Mouse (Mus musculus): ENCODE data around the gene Gm10283. TPM values are rescaled to one million over a fixed set of nuclear protein-coding genes. Genes with fewer than 3 reads are reported as not detected.

Gene Gm10283
- polyA plus RNA-seq, 1 experiment: not detected

DNA sequence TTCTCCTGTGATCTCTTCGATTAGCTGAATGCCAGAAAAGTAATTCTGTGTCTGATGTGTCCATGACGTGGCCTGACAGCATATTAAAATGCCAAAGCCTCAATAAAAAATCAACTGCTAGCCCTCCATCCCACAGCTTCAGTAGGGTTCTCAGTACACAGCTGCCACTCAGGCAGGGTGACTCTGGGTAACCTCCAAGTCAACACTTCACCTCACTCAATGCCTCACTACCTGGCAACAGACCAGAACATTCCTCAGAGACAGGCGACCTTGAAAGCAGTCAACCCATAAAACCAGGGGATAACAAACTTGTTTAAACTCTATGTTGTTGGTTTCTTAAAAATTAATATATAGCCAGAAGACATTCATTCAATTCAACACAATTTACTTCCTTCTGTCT is 10.5 kb downstream of the Gm10283 start:
- DNase-seq: no peak
- no peaks in the 10 kb centered on the region for H3K4me1 ChIP-seq (replicated peaks; ENCODE audit: control insufficient read depth, insufficient read depth, low read length)
- H3K27me3 ChIP-seq (ENCODE audit: control insufficient read depth, insufficient read depth, low read length): no peaks in the 10 kb centered on the region
- no peak overlapping the region for H3K4me3 ChIP-seq (ENCODE audit: control insufficient read depth, insufficient read depth, low read length)
- no peak overlapping the region for H3K27ac ChIP-seq (ENCODE audit: control insufficient read depth, insufficient read depth, low read length)
- no peaks in the 10 kb centered on the region for H3K36me3 ChIP-seq (ENCODE audit: control insufficient read depth, insufficient read depth, low read length)
- TF ChIP-seq POLR2A (IDR thresholded peaks at IDR 0.05; ENCODE audit: control insufficient read depth, extremely low read depth, insufficient read depth, low read length, poor library complexity): no peak
- no peak for TF ChIP-seq CTCF (IDR thresholded peaks at IDR 0.05; ENCODE audit: borderline replicate concordance, control insufficient read depth, extremely low read depth, insufficient read depth, low read length, poor library complexity)
- WGBS: 85% methylated on average over 3 of the region's 3 CpGs

DNA sequence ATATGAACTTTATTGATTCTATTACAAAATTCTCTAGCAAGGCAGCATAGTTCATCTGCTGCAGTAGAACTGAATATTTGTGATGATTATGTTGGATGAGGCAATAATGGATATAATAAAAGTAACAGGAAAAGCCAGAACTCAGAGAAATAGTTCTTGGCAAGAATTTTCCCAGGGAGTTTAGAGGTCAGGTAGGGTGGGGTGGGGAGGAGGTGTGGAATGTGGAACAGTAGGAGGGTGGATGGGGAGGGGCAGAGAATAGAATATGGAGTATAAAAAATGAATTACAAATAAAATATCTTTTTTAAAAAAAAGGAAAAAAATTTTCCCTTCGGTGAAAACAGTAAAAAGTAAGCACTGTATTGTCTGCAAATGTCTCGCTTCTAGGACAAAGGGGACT is 11.1 kb downstream of the Gm10283 start:
- H3K27ac ChIP-seq (ENCODE audit: control insufficient read depth, insufficient read depth, low read length): no peak overlapping the region
- H3K36me3 ChIP-seq (ENCODE audit: control insufficient read depth, insufficient read depth, low read length): no peaks in the 10 kb centered on the region
- no peak for TF ChIP-seq CTCF (IDR thresholded peaks at IDR 0.05; ENCODE audit: borderline replicate concordance, control insufficient read depth, extremely low read depth, insufficient read depth, low read length, poor library complexity)
- no peak for TF ChIP-seq POLR2A (IDR thresholded peaks at IDR 0.05; ENCODE audit: control insufficient read depth, extremely low read depth, insufficient read depth, low read length, poor library complexity)
- no peak overlapping the region for H3K4me3 ChIP-seq (ENCODE audit: control insufficient read depth, insufficient read depth, low read length)
- no peaks in the 10 kb centered on the region for H3K4me1 ChIP-seq (replicated peaks; ENCODE audit: control insufficient read depth, insufficient read depth, low read length)
- 96% methylated on average over 2 of the region's 2 CpGs for WGBS
- DNase-seq: no peak
- H3K27me3 ChIP-seq (ENCODE audit: control insufficient read depth, insufficient read depth, low read length): no peaks in the 10 kb centered on the region

DNA sequence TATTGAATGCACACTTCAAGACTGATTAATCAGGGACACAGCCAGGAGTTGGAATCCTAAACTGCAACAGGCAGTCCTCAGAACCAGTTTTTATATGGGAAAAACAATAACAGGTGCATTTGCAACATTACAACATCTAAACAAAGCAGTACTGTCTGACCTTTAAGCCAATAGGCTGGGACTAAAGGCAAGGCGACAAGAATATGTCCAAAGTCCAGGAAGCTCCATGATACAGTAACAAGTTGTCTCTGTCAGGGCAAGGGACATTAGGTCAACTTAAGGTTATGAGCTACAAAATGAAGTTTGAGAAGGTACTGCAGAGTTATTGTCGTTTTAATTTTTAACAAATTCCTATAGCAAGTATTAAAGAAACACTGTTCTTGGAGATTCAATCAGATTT is 12.9 kb downstream of the Gm10283 start:
- H3K27ac ChIP-seq (ENCODE audit: control insufficient read depth, insufficient read depth, low read length): no peak overlapping the region
- H3K4me3 ChIP-seq (ENCODE audit: control insufficient read depth, insufficient read depth, low read length): no peak overlapping the region
- no peaks in the 10 kb centered on the region for H3K4me1 ChIP-seq (replicated peaks; ENCODE audit: control insufficient read depth, insufficient read depth, low read length)
- DNase-seq: no peak
- H3K36me3 ChIP-seq (ENCODE audit: control insufficient read depth, insufficient read depth, low read length): no peaks in the 10 kb centered on the region
- no peaks in the 10 kb centered on the region for H3K27me3 ChIP-seq (ENCODE audit: control insufficient read depth, insufficient read depth, low read length)
- TF ChIP-seq POLR2A (IDR thresholded peaks at IDR 0.05; ENCODE audit: control insufficient read depth, extremely low read depth, insufficient read depth, low read length, poor library complexity) (no peak), CTCF (IDR thresholded peaks at IDR 0.05; ENCODE audit: borderline replicate concordance, control insufficient read depth, extremely low read depth, insufficient read depth, low read length, poor library complexity) (no peak)
- WGBS: 83% methylated on average over 2 of the region's 2 CpGs

DNA sequence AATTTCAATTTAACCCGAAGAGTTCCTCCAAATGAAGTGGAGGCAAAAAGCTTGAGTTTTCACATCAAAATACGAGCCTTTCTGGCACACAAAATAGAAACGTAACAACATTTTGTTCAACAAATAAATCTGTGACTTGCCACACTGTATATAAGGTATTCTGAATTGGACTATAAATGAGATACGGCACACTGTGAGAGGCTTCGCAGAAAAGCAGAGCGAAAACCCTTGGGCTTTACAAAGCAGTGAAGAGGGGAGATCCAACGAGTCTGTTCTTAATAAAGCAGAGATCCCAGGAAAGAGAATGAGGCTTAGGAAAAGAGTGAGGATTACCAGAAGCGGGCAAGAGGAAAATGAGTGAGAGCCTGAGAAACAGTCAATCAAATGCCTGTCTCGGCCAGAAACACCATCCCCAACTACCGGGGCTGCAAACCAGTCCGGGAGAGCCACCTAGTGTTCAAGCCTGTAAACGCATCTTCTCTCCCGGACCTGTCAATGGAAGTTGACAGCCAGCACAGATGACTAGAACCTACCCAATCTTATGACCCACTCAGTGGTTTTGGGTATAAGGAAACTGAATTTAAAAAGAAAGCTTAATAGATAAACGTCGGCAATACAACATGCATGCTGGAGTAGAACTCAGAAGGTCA is 36.2 kb downstream of the Gm10283 start:
- TF ChIP-seq CTCF (IDR thresholded peaks at IDR 0.05; ENCODE audit: borderline replicate concordance, control insufficient read depth, extremely low read depth, insufficient read depth, low read length, poor library complexity): no peak
- TF ChIP-seq POLR2A (IDR thresholded peaks at IDR 0.05; ENCODE audit: control insufficient read depth, extremely low read depth, insufficient read depth, low read length, poor library complexity): no peak
- 41% methylated on average over 15 of the region's 15 CpGs for whole genome bisulfite sequencing
- no peak overlapping the region for H3K27ac ChIP-seq (ENCODE audit: control insufficient read depth, insufficient read depth, low read length)
- no peaks in the 10 kb centered on the region for H3K36me3 ChIP-seq (ENCODE audit: control insufficient read depth, insufficient read depth, low read length)
- H3K4me3 ChIP-seq (ENCODE audit: control insufficient read depth, insufficient read depth, low read length): no peak overlapping the region
- H3K27me3 ChIP-seq (ENCODE audit: control insufficient read depth, insufficient read depth, low read length): no peaks in the 10 kb centered on the region
- DNase-seq: peak; percentile 2
- no peaks in the 10 kb centered on the region for H3K4me1 ChIP-seq (replicated peaks; ENCODE audit: control insufficient read depth, insufficient read depth, low read length)

DNA sequence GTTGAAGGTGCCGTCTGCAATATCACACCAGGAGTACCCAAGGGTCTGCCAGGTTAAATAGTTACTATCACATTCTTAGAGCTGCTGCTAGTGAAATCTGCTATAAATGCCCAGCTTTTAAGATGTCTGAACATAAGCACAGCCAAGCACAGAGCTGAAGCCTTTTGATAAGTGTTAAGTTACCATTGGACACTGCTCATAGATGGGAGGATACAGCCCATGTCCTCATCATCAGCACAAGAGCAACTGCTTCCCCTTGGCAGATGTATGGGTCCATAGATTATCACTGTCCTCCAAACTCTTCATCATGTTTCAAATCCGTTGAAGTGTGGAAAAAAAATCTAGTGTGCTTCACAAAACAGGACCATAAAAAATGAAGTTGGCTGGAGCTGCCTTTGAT is 53.7 kb downstream of the Gm10283 start:
- Histone ChIP-seq H3K27me3 (ENCODE audit: control insufficient read depth, insufficient read depth, low read length) (no peaks in the 10 kb centered on the region), H3K4me1 (replicated peaks; ENCODE audit: control insufficient read depth, insufficient read depth, low read length) (no peaks in the 10 kb centered on the region), H3K27ac (ENCODE audit: control insufficient read depth, insufficient read depth, low read length) (no peak overlapping the region), H3K4me3 (ENCODE audit: control insufficient read depth, insufficient read depth, low read length) (no peak overlapping the region), H3K36me3 (ENCODE audit: control insufficient read depth, insufficient read depth, low read length) (no peaks in the 10 kb centered on the region)
- WGBS: 85% methylated on average over 2 of the region's 2 CpGs
- no peak for DNase-seq
- TF ChIP-seq CTCF (IDR thresholded peaks at IDR 0.05; ENCODE audit: borderline replicate concordance, control insufficient read depth, extremely low read depth, insufficient read depth, low read length, poor library complexity) (no peak), POLR2A (IDR thresholded peaks at IDR 0.05; ENCODE audit: control insufficient read depth, extremely low read depth, insufficient read depth, low read length, poor library complexity) (no peak)

DNA sequence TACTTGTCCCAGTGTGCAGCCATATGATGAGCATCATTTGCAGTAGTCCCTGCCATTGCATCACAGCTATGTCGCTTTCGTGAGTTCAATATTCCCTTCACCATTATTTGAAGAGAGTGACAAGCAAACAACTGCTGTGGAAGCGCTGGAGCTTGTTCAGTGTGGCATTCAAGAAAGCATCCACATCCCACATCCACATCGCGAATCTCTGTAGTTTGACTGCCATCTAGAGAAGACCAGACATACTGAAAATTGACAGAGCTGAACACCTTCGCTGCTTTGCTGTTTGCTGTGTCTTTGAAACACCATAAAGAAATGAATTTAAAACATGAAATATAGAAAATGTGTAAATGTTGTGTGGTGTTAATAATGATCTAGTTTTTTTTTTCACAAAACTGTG is 58.0 kb downstream of the Gm10283 start:
- Histone ChIP-seq H3K36me3 (ENCODE audit: control insufficient read depth, insufficient read depth, low read length) (no peaks in the 10 kb centered on the region), H3K4me3 (ENCODE audit: control insufficient read depth, insufficient read depth, low read length) (no peak overlapping the region), H3K27me3 (ENCODE audit: control insufficient read depth, insufficient read depth, low read length) (no peaks in the 10 kb centered on the region), H3K4me1 (replicated peaks; ENCODE audit: control insufficient read depth, insufficient read depth, low read length) (no peaks in the 10 kb centered on the region), H3K27ac (ENCODE audit: control insufficient read depth, insufficient read depth, low read length) (no peak overlapping the region)
- no peak for DNase-seq
- TF ChIP-seq CTCF (IDR thresholded peaks at IDR 0.05; ENCODE audit: borderline replicate concordance, control insufficient read depth, extremely low read depth, insufficient read depth, low read length, poor library complexity) (no peak), POLR2A (IDR thresholded peaks at IDR 0.05; ENCODE audit: control insufficient read depth, extremely low read depth, insufficient read depth, low read length, poor library complexity) (no peak)
- 84% methylated on average over 6 of the region's 6 CpGs for WGBS

DNA sequence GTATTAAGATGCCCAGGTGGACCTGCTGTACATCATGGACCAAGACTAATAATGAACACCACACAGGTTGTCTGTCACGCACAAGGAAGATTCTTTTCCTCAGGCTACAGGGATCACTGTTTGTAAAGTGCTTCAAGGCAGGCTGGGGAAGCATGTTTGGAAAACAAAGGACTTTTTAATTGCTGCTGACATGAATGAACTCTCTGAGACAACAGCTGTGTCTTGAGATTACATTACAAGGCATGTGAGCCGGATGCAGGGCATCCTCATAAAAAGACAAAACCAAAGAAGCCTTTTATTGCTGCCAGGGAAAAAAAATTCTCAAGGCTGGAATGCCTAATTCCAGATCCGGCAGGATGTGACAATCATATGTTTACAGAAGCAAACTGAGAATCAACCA is 64.4 kb downstream of the Gm10283 start:
- no peak overlapping the region for H3K4me3 ChIP-seq (ENCODE audit: control insufficient read depth, insufficient read depth, low read length)

More for the DNA sequence above, 64.4 kb downstream of the Gm10283 start:
- Histone ChIP-seq H3K27ac (ENCODE audit: control insufficient read depth, insufficient read depth, low read length) (no peak overlapping the region), H3K27me3 (ENCODE audit: control insufficient read depth, insufficient read depth, low read length) (no peaks in the 10 kb centered on the region), H3K36me3 (ENCODE audit: control insufficient read depth, insufficient read depth, low read length) (no peaks in the 10 kb centered on the region), H3K4me1 (replicated peaks; ENCODE audit: control insufficient read depth, insufficient read depth, low read length) (no peaks in the 10 kb centered on the region)
- 83% methylated on average over 3 of the region's 3 CpGs for WGBS
- DNase-seq: no peak
- TF ChIP-seq POLR2A (IDR thresholded peaks at IDR 0.05; ENCODE audit: control insufficient read depth, extremely low read depth, insufficient read depth, low read length, poor library complexity) (no peak), CTCF (IDR thresholded peaks at IDR 0.05; ENCODE audit: borderline replicate concordance, control insufficient read depth, extremely low read depth, insufficient read depth, low read length, poor library complexity) (no peak)
